19 mouse cellular contexts compared by ENCODE assay signal in genomic region chr4:84321598-84321997, GRCm38 (mm10).
"Had no signal": no experiment of that assay in that cellular context is flagged by ENCODE, and none has a peak within 500 bp of the region (broad histone marks: within the 10 kb centered on the region; RNA-seq: fewer than 3 reads in every experiment).

No protein-coding gene starts in this region.

- H3K4me2 ChIP-seq: limb, embryonic 13.5 days; midbrain, embryonic 11.5 days; neural tube, embryonic 12.5 days; neural tube, embryonic 15.5 days; stomach, embryonic 15.5 days had no signal

- H3K4me3 ChIP-seq: limb, embryonic 10.5 days; limb, embryonic 13.5 days; megakaryocyte, embryonic 14.5 days; neural tube, embryonic 12.5 days; neural tube, embryonic 15.5 days; stomach, embryonic 15.5 days had no signal

- DNase-seq: kidney, adult 18-20 months; kidney, adult 9 months; kidney, postnatal 14 days; kidney, postnatal 4 days; lung, adult 2 months; lung, postnatal 14 days; midbrain, embryonic 14.5 days; right cerebral cortex, postnatal 25 days; spleen, adult 18-20 months; thymus, postnatal 25 days had no signal

- H3K9ac ChIP-seq: limb, embryonic 13.5 days; neural tube, embryonic 12.5 days; neural tube, embryonic 15.5 days; stomach, embryonic 15.5 days had no signal

- H3K36me3 ChIP-seq: limb, embryonic 10.5 days; limb, embryonic 13.5 days; neural tube, embryonic 12.5 days; neural tube, embryonic 15.5 days; stomach, embryonic 15.5 days had no signal

- H3K27ac ChIP-seq: limb, embryonic 10.5 days; limb, embryonic 13.5 days; macrophage; neural tube, embryonic 12.5 days; neural tube, embryonic 15.5 days; stomach, embryonic 15.5 days had no signal

- ATAC-seq: intestine, embryonic 16.5 days had no signal

- H3K27me3 ChIP-seq: limb, embryonic 13.5 days; megakaryocyte, embryonic 14.5 days; neural tube, embryonic 12.5 days; neural tube, embryonic 15.5 days; stomach, embryonic 15.5 days had no signal

- H3K9me3 ChIP-seq: limb, embryonic 10.5 days; limb, embryonic 13.5 days; megakaryocyte, embryonic 14.5 days; neural tube, embryonic 12.5 days; neural tube, embryonic 15.5 days; stomach, embryonic 15.5 days had no signal

- H3K4me1 ChIP-seq: megakaryocyte, embryonic 14.5 days; neural tube, embryonic 12.5 days; neural tube, embryonic 15.5 days; stomach, embryonic 15.5 days had no signal
